Mouse (Mus musculus) heart, adult 2 months (tissue): ENCODE measurements around the gene Cmip. TPM values are rescaled to one million over a fixed set of nuclear protein-coding genes. Genes with fewer than 3 reads are reported as not detected.
"Not testable (repeated sequence)": the region's sequence is repeated elsewhere in the genome, so short reads cannot be mapped to it uniquely, and the experiment has no call there.

Source experiments
- DNase-seq, 2 experiments: peaks; one replicate each; pipeline ENCODE4 v3.0.0; 2021
- H3K27ac ChIP-seq: fragments of 200-600 bp; 2 replicates; pipeline ENCODE4 v1.8.1; 2022
- H3K27me3 ChIP-seq: fragments of 200-500 bp; 2 replicates; pipeline ENCODE4 v1.6.1; 2012; ENCODE audit warnings: mild to moderate bottlenecking, low read length, inconsistent platforms, mixed read lengths; ENCODE audit not compliant: control insufficient read depth, insufficient read depth
- H3K36me3 ChIP-seq: fragments of 200-500 bp; 2 replicates; pipeline ENCODE4 v1.6.1; 2012; ENCODE audit warnings: low read length, inconsistent platforms; ENCODE audit not compliant: control insufficient read depth, insufficient read depth
- H3K4me1 ChIP-seq: fragments of 200-500 bp; 2 replicates; pipeline ENCODE4 v1.6.1; 2011; ENCODE audit warnings: low read length; ENCODE audit not compliant: control insufficient read depth, insufficient read depth
- H3K4me3 ChIP-seq: fragments of 200-600 bp; 2 replicates; pipeline ENCODE4 v1.8.1; 2022
- H3K79me2 ChIP-seq: fragments of 200-500 bp; replicated peaks from 2 replicates; pipeline ENCODE4 v1.6.1; 2012; ENCODE audit warnings: mild to moderate bottlenecking, inconsistent platforms, low read length, moderate library complexity, mixed read lengths; ENCODE audit not compliant: control insufficient read depth, insufficient read depth
- H3K9ac ChIP-seq: fragments of 200-500 bp; 2 replicates; pipeline ENCODE4 v1.6.1; 2012; ENCODE audit warnings: low read depth, mild to moderate bottlenecking, control low read depth, inconsistent platforms, low read length, mixed read lengths
- CTCF ChIP-seq: fragments of 200-600 bp; IDR thresholded peaks from 2 replicates; pipeline ENCODE4 v1.8.1; 2022; ENCODE audit warnings: antibody characterized with exemption, mild to moderate bottlenecking, moderate library complexity
- EP300 ChIP-seq: fragments of 200-500 bp; IDR thresholded peaks from 2 replicates; pipeline ENCODE4 v1.6.1; 2011; ENCODE audit warnings: low read depth, low read length, control low read depth; ENCODE audit not compliant: insufficient read depth
- POLR2A ChIP-seq: fragments of 200-500 bp; IDR thresholded peaks from 2 replicates; pipeline ENCODE4 v1.6.1; 2011; ENCODE audit warnings: mild to moderate bottlenecking, low read depth, low read length, control low read depth; ENCODE audit not compliant: insufficient read depth
- WGBS: fragments of 180-500 bp; shearing (Covaris S2); methylation state at CpG from one replicate; pipeline ENCODE4 v1.1.7; 2018; 5-methylcytosine and 5-hydroxymethylcytosine counted together
- intact Hi-C: fragments of 180-260 bp; cut with DNase I; formaldehyde crosslinking; loops from one replicate; pipeline ENCODE4 v1.15.1; 2025
- polyA plus RNA-seq: library from polyadenylated mRNA; depleted of rRNA; stranded (reverse); fragments of >200 nt; gene quantifications from 2 replicates; pipeline ENCODE4 v1.2.3, GENCODE M21; 2012
- total RNA-seq, 2 experiments: library from RNA; stranded (reverse); gene quantifications; 2 replicates each; pipeline ENCODE4 v1.2.3; 2021

Gene Cmip
- total and polyA plus RNA-seq, 3 experiments: 13.6 to 20.8 (median 20.1) TPM

- Histone ChIP-seq H3K4me1 (peaks cover 12% of the 10 kb centered on the region), H3K9ac (no peak overlapping the region), H3K79me2 (no peaks in the 10 kb centered on the region), H3K36me3 (no peaks in the 10 kb centered on the region), H3K27me3 (no peaks in the 10 kb centered on the region), H3K4me3 (no peak overlapping the region), H3K27ac (no peak overlapping the region; the same call in 1 of the 2 replicates)
- intact Hi-C loops: loop anchor here (5.0 kb wide), 1 partner anchor 40 kb away; no protein-coding TSS in a partner anchor
- no peak for DNase-seq
- TF ChIP-seq CTCF (no peak), EP300 (no peak), POLR2A (no peak)
- WGBS: 55% methylated on average over 6 of the region's 6 CpGs
Observed at GRCm38 (mm10) chr8:117422343-117422742, 165.5 kb downstream of the Cmip start.

DNA sequence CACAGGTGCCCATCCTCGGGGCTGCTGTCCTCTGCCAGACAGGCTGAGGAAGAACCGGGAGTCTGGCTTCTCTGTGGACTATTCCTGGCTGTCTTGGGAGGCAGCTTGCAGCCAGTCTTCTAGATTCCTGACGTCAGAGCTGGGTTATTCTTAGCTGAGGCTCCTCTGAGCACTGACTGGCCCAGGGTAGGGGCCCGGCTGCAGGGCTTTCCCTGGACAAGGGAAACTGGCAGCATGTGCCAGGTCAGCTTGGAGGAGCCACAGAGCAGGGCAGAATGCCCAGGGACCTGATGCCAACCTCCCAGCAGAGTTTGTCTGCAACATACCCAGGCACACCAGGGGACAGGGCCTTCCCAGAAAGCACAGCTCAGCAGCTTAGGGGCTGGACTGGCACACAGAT is 166.2 kb downstream of the Cmip start:
- Histone ChIP-seq H3K4me3 (no peak overlapping the region), H3K9ac (no peak overlapping the region), H3K4me1 (peaks cover 12% of the 10 kb centered on the region), H3K27me3 (no peaks in the 10 kb centered on the region), H3K27ac (no peak overlapping the region; the same call in 1 of the 2 replicates), H3K36me3 (no peaks in the 10 kb centered on the region), H3K79me2 (no peaks in the 10 kb centered on the region)
- DNase-seq: peak; percentile 71 to 89
- 35% methylated on average over 4 of the region's 4 CpGs for WGBS
- TF ChIP-seq POLR2A: no peak
- 0 out of 2 replicates have a peak, but pooled peaks have one; percentile 56 for TF ChIP-seq EP300
- intact Hi-C loops: loop anchor here (5.0 kb wide), 1 partner anchor 41 kb away; no protein-coding TSS in a partner anchor

DNA sequence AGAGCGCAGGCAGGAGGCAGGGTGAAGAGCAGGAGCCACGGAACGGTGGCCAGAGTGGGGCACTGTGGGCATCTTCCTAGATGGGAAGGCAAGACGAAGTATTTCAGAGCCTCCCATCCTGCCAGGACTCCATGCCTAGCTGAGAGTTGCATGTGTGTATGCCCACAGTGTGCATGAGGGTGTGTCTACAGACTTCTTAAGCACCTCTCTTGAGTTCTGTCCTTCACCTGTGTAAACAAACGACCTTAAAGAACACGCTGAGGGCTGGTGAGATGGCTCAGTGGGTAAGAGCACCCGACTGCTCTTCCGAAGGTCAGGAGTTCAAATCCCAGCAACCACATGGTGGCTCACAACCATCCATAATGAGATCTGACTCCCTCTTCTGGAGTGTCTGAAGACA is 171.0 kb downstream of the Cmip start:
- H3K79me2 ChIP-seq, intact Hi-C loops, H3K4me1 ChIP-seq, H3K27me3 ChIP-seq, H3K4me3 ChIP-seq, DNase-seq, H3K9ac ChIP-seq, H3K27ac ChIP-seq, H3K36me3 ChIP-seq: not testable (repeated sequence)
- 91% methylated on average over 8 of the region's 8 CpGs for WGBS

DNA sequence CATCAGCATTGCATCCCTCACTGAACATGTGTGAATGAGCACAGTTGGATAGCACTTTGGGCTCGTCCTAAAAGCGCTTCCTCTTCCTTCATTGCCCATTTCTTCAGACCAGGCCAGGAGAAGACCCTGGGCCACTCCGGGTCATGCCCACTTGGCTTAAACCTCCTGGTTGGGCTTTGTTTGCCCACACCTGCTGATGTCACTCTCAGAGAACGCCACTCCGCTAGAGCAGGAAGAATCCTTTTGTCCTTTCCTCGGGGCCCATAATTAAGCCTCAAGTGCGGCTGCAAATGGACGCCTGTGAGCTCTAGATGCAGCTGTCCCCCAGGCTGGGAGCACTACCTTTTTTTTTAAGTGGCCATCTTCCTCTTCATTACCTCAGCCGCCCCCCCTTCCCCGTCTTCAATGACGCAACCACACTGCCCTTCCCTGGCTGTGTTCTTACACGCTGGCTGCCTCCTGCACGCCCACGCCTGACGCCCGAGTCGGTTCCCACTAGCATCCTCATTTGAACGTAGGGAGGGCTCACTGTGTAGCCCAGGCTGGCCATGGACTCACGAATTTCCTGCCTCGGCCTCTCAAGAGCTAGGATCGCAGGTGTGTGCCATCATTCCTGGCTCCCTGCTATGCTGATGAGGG is 171.8 kb downstream of the Cmip start:
- no peaks in the 10 kb centered on the region for H3K79me2 ChIP-seq
- H3K36me3 ChIP-seq: no peaks in the 10 kb centered on the region
- WGBS: 88% methylated on average over 21 of the region's 21 CpGs

GRCm38 (mm10) chr8:117430624-117431023 is 173.8 kb downstream of the Cmip start:
- DNase-seq: no peak
- Histone ChIP-seq H3K27ac (no peak overlapping the region), H3K79me2 (no peaks in the 10 kb centered on the region), H3K4me3 (no peak overlapping the region), H3K9ac (no peak overlapping the region), H3K4me1 (no peaks in the 10 kb centered on the region), H3K27me3 (no peaks in the 10 kb centered on the region), H3K36me3 (no peaks in the 10 kb centered on the region)
- intact Hi-C loops: no loop called here
- WGBS: 90% methylated on average over 4 of the region's 4 CpGs
- TF ChIP-seq CTCF (no peak), EP300 (no peak), POLR2A (no peak)

More for the DNA sequence above, 171.8 kb downstream of the Cmip start:
- no peaks in the 10 kb centered on the region for H3K27me3 ChIP-seq
- H3K4me1 ChIP-seq: no peaks in the 10 kb centered on the region
- H3K4me3 ChIP-seq: no peak overlapping the region
- no peak for DNase-seq
- TF ChIP-seq EP300: no peak
- no peak for TF ChIP-seq CTCF
- TF ChIP-seq POLR2A: no peak
- no peak overlapping the region for H3K27ac ChIP-seq
- no peak overlapping the region for H3K9ac ChIP-seq
- intact Hi-C loops: no loop called here

DNA sequence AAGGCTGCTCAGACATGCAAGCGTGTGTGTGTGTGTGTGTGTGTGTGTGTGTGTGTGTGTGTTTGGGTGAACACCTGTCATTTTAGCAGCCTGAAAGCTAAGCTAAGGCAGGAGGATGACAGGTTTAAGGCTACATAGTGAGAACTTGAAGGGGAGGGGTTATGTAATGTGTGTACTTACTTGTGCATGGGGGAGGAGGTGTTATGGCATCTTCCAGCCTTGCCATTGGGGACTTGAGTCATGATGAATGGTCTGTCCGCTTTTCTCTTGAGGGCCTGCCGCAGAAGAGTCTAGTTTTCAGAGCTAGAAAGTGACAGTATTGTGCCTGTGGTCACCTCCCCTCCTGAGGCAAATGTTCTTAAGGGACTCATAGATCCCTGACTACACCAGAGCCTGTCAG is 174.7 kb downstream of the Cmip start:
- WGBS: 95% methylated on average over 3 of the region's 3 CpGs
- no peak overlapping the region for H3K9ac ChIP-seq
- no peak for TF ChIP-seq POLR2A
- no peak for TF ChIP-seq EP300
- TF ChIP-seq CTCF: no peak
- no peaks in the 10 kb centered on the region for H3K79me2 ChIP-seq
- H3K4me3 ChIP-seq: no peak overlapping the region
- H3K27me3 ChIP-seq: no peaks in the 10 kb centered on the region
- no peaks in the 10 kb centered on the region for H3K4me1 ChIP-seq
- intact Hi-C loops: no loop called here
- H3K27ac ChIP-seq: no peak overlapping the region
- no peaks in the 10 kb centered on the region for H3K36me3 ChIP-seq
- no peak for DNase-seq
